Mouse (Mus musculus) forebrain, embryonic 10.5 days (tissue): ENCODE data around the gene Polrmt. TPM values are rescaled to one million over a fixed set of nuclear protein-coding genes. Genes with fewer than 3 reads are reported as not detected.
"Not testable (repeated sequence)": the region's sequence is repeated elsewhere in the genome, so short reads cannot be mapped to it uniquely, and the experiment has no call there.

Source experiments
- DNase-seq: peaks from one replicate; pipeline ENCODE4 v3.0.0-alpha.2; 2017; ENCODE audit warnings: low spot score; ENCODE audit errors: extremely low spot score
- H3K27ac ChIP-seq: fragments of 300-500 bp; sonication (generic); 2 replicates; pipeline ENCODE4 v1.5.1; 2016; ENCODE audit warnings: mild to moderate bottlenecking
- H3K27me3 ChIP-seq: fragments of 300-500 bp; sonication (generic); 2 replicates; pipeline ENCODE4 v1.6.1; 2016; ENCODE audit warnings: mild to moderate bottlenecking; ENCODE audit not compliant: poor library complexity, severe bottlenecking
- H3K36me3 ChIP-seq: fragments of 300-500 bp; sonication (generic); replicated peaks from 2 replicates; pipeline ENCODE4 v1.6.1; 2016; ENCODE audit warnings: mild to moderate bottlenecking, moderate library complexity
- H3K4me1 ChIP-seq: fragments of 300-500 bp; sonication (generic); 2 replicates; pipeline ENCODE4 v1.6.1; 2016
- H3K4me3 ChIP-seq: fragments of 300-500 bp; sonication (generic); 2 replicates; pipeline ENCODE4 v1.5.1; 2016; ENCODE audit warnings: mild to moderate bottlenecking, moderate library complexity
- H3K9me3 ChIP-seq: fragments of 300-500 bp; sonication (generic); 2 replicates; pipeline ENCODE4 v1.6.1; 2016; ENCODE audit warnings: mild to moderate bottlenecking, moderate library complexity
- WGBS: fragments of 180-500 bp; shearing (Covaris S2); methylation state at CpG from one replicate; pipeline ENCODE4 v1.1.7; 2016; 5-methylcytosine and 5-hydroxymethylcytosine counted together
- polyA plus RNA-seq: library from polyadenylated mRNA; unstranded; fragments of >200 nt; fragmentation: Nextera tagmentation; extraction: Ambion mirVana; gene quantifications from 2 replicates; pipeline ENCODE4 v1.2.1, GENCODE M21; 2016

Gene Polrmt
- polyA plus RNA-seq, 1 experiment from 2014 or later, result 52.9 TPM

DNA sequence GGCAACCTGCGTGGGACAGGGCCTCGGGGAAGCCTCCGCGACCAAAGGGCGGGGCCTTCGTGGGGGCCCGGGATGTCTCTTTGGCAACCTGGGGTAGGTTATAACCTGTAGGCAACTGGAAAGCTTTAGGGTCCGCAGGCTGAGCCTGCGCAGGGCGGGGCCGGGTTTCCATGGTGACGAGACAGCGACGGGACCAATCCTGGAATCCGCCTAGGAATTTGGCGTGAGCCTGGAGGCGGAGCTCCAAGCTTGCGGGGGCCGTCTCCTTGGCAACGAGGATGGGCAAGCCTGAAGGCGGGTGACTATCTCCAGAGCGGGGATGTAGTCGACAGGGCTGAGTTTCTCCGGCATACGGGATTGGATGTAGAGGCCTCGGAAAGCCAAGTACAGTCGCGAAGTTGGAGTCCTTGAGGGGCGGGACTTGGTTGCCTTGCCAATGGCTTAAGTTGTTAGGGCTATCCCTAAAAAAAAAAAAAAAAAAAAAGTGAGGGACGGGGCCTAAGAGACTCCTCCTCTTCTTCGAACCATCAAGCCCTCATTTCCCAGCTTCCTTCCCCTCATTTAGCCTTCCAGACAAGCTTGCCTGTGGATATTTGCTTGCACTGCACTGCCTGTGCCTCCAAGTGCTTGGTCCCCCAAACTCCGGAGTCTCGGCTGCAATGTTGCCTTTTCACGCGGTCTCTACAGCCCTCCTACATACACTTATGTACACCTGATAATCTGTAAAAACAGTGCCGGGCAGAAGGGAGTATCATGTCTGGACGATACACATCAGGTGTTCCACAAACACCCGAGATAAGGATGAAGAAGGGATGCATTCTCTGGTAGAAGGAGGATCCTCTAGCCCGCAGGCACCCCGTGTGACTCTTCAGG, 21.2 kb upstream of the Polrmt start:
- peaks cover 8% of the 10 kb centered on the region for H3K27me3 ChIP-seq
- WGBS, result 13% methylated on average over 40 of the region's 40 CpGs
- peaks cover 6% of the 10 kb centered on the region; the same call in 1 of the 2 replicates for H3K9me3 ChIP-seq
- peak overlapping the region; percentile 96 for H3K4me3 ChIP-seq
- peak overlapping the region; percentile 98 for H3K27ac ChIP-seq
- H3K4me1 ChIP-seq, result peaks cover 55% of the 10 kb centered on the region
- H3K36me3 ChIP-seq, result peaks cover 27% of the 10 kb centered on the region
- peak; percentile 96 for DNase-seq

DNA sequence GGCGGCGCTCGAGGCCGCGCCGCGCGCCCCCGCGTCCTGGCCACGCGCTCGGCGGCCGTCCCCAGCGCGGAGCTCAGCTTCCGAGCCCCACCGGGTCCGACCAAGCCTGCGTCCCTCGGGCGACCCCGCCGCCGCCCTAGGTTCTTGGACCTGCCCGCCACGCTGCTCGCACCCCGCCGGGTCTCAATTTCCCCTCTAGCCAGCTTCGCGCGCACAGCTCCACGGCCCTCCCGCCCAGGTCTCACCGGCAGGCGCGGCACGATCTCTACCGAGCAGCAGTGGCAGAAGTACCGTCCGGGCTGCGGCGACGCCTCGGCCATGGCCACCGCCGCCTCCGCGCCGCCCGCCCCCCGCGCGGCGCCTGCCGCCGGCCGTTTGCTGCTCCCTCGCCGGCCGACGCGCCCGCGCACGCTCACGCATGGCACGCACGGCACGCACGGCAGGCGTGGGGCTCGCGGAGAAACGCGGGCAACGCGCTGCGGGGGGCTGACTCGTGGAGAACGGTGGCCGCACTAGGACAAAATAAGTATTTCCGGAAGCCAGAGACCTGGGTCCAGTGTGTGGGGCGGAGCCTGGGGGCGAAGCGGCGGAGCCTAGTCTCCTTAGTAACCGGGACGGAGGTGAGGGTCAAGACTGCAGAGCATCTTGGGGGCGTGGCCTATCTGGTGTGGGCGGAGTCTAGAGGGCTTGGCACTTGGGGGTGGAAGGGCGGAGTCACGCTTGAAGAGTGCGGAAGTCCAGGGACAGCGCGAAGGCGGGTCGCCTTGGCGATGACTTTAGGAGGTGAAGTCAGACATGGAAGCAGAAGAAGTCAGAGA, 20.3 kb upstream of the Polrmt start, which contains the start of gene Rnf126:
Gene Rnf126, minus strand, starts transcription at position 445 of the 818 bp plus-strand sequence.
- peaks cover 35% of the 10 kb centered on the region for H3K36me3 ChIP-seq
- under 1% methylated on average over 101 of the region's 101 CpGs for WGBS

GRCm38 (mm10) chr10:79766001-79766507, 19.7 kb upstream of the Polrmt start:
- Histone ChIP-seq H3K9me3 (no peaks in the 10 kb centered on the region), H3K27me3 (peaks cover 7% of the 10 kb centered on the region), H3K36me3 (peaks cover 42% of the 10 kb centered on the region), H3K4me1 (peaks cover 55% of the 10 kb centered on the region), H3K27ac (peak overlapping the region; percentile 98), H3K4me3 (peak overlapping the region; percentile 96)
- peak; percentile 30 for DNase-seq
- WGBS, result 11% methylated on average over 16 of the region's 16 CpGs

More for the DNA sequence above, 20.3 kb upstream of the Polrmt start, which contains the start of gene Rnf126:
- H3K4me1 ChIP-seq, result peaks cover 55% of the 10 kb centered on the region
- H3K27ac ChIP-seq, result peak within 1 kb of the TSS; percentile 98
- no peaks in the 10 kb centered on the region for H3K9me3 ChIP-seq
- H3K27me3 ChIP-seq, result peaks cover 8% of the 10 kb centered on the region
- H3K4me3 ChIP-seq, result peak within 1 kb of the TSS; percentile 96
- DNase-seq, result peak; percentile 99

DNA sequence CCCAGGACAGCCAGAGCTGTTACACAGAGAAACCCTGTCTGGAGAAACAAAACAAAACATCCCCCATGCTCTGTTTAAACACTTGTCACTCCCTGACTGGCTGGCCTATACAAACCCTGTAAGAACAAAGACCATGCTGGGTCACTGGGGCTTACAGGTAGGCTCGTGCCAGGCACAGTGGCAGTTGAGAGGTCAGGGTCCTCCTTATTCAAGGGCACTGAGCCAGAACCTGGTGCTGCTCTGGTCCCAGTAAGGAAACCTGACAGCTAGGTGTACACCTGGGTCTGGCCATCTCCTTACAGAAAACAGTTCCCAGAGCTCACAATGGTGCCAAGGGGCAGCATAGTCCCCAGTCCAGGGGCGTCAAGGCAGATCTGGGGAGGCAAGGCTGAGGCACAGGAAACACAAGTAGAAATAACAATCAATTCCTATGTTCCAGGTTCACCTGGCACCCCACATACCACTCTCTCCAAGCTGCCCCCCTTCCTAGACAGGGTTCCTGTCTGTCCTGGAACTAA, 18.9 kb upstream of the Polrmt start:
- Histone ChIP-seq H3K4me1 (peaks cover 55% of the 10 kb centered on the region), H3K27ac (peak overlapping the region; percentile 98)
- WGBS, result 83% methylated on average over 2 of the region's 2 CpGs

DNA sequence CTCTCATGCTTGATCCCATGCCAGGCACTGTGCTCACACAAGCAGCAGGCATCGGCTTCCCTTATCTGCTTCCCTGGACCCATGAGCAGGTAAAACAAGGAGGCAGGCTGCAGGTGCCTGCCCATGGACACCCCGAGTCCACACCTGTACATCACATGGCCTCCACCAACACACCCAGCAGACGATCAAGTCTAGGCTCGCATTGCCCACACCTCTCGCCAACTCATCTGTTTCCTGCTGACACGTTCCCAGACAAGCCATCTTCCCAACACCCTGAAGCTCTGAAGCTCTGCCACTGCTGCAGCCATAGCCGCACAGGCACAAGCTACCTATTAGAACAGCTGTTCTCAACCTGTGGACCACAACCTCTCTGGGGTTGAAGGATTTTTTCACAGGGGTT, 17.9 kb upstream of the Polrmt start:
- H3K27ac ChIP-seq, result no peak overlapping the region
- no peak for DNase-seq
- no peaks in the 10 kb centered on the region for H3K27me3 ChIP-seq
- H3K4me1 ChIP-seq, result peaks cover 55% of the 10 kb centered on the region
- H3K9me3 ChIP-seq, result no peaks in the 10 kb centered on the region
- peaks cover 60% of the 10 kb centered on the region for H3K36me3 ChIP-seq
- 90% methylated on average over 7 of the region's 7 CpGs for WGBS
- H3K4me3 ChIP-seq, result no peak overlapping the region

More for the DNA sequence above, 18.9 kb upstream of the Polrmt start:
- peaks cover under 1% of the 10 kb centered on the region; the same call in 1 of the 2 replicates for H3K27me3 ChIP-seq
- no peaks in the 10 kb centered on the region for H3K9me3 ChIP-seq
- peak overlapping the region; percentile 96 for H3K4me3 ChIP-seq
- DNase-seq, result no peak
- H3K36me3 ChIP-seq, result peaks cover 50% of the 10 kb centered on the region

- Histone ChIP-seq H3K4me1 (peaks cover 45% of the 10 kb centered on the region), H3K9me3 (no peaks in the 10 kb centered on the region), H3K27me3 (no peaks in the 10 kb centered on the region), H3K4me3 (0 out of 2 replicates have a peak overlapping the region, but pooled peaks have one; percentile 3), H3K36me3 (peaks cover 74% of the 10 kb centered on the region), H3K27ac (no peak overlapping the region)
- no peak for DNase-seq
- WGBS, result 92% methylated on average over 3 of the region's 3 CpGs
Measured at GRCm38 (mm10) chr10:79762875-79763274, 16.5 kb upstream of the Polrmt start.

- Histone ChIP-seq H3K4me3 (no peak overlapping the region), H3K27me3 (peaks cover 10% of the 10 kb centered on the region), H3K4me1 (peaks cover 27% of the 10 kb centered on the region), H3K9me3 (no peaks in the 10 kb centered on the region), H3K27ac (no peak overlapping the region), H3K36me3 (peaks cover 96% of the 10 kb centered on the region)
- DNase-seq, result no peak
- WGBS, result 94% methylated on average over 11 of the region's 11 CpGs
Measured at GRCm38 (mm10) chr10:79760603-79761143, 14.3 kb upstream of the Polrmt start.

- not testable (repeated sequence) for H3K9me3 ChIP-seq, H3K4me3 ChIP-seq, DNase-seq, H3K27ac ChIP-seq
- peaks cover 16% of the 10 kb centered on the region for H3K27me3 ChIP-seq
- peaks cover 92% of the 10 kb centered on the region for H3K36me3 ChIP-seq
- peaks cover 27% of the 10 kb centered on the region for H3K4me1 ChIP-seq
- 100% methylated on average over 1 of the region's 1 CpGs for WGBS
Measured at GRCm38 (mm10) chr10:79759675-79760074, 13.3 kb upstream of the Polrmt start.

DNA sequence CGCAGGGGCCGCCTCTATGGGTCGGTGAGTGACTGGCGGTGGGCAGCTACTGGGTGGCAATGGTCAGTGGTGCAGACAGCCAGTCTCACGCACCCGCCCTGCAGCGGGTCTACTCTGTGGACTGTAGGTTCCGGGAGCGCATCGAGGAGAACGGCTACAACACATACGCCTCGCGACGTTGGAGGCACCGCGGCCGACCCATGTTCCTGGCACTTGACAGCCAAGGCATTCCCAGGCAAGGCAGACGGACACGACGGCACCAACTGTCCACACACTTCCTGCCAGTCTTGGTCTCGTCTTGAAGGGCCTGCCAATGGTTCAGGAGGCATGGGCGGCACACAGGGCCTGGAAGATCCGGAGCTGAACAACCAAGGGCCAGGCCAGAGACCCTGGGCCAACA, 10.3 kb upstream of the Polrmt start:
- no peaks in the 10 kb centered on the region for H3K9me3 ChIP-seq
- peaks cover 16% of the 10 kb centered on the region for H3K27me3 ChIP-seq
- 92% methylated on average over 24 of the region's 24 CpGs for WGBS
- no peak overlapping the region for H3K27ac ChIP-seq
- H3K4me3 ChIP-seq, result no peak overlapping the region
- peaks cover 65% of the 10 kb centered on the region for H3K36me3 ChIP-seq
- peaks cover 13% of the 10 kb centered on the region for H3K4me1 ChIP-seq
- DNase-seq, result no peak

DNA sequence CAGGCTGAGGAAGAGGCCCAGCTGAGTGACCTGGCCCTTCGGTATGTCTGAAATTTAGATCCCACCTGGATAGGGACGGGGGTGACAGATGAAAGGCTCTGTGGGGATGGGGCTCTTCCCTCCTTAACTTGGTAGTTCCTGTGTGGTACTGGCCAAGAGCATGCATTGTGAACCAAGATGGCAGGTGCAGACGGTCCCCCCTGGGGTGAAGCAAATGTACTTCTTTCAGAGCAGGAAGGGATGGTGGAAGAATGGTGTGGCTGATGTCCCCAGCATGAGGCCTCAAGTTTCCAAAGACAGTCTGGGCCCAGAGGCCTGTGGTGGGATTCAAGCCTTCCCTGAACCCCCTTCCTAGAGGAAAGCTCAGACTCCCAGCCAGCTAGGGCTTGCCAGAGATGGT, 9.5 kb upstream of the Polrmt start:
- peaks cover 13% of the 10 kb centered on the region for H3K4me1 ChIP-seq
- WGBS, result 84% methylated on average over 3 of the region's 3 CpGs
- H3K9me3 ChIP-seq, result no peaks in the 10 kb centered on the region
- H3K27ac ChIP-seq, result no peak overlapping the region
- no peak for DNase-seq
- peaks cover 57% of the 10 kb centered on the region for H3K36me3 ChIP-seq
- H3K27me3 ChIP-seq, result peaks cover 16% of the 10 kb centered on the region
- H3K4me3 ChIP-seq, result no peak overlapping the region; the same call in 1 of the 2 replicates

DNA sequence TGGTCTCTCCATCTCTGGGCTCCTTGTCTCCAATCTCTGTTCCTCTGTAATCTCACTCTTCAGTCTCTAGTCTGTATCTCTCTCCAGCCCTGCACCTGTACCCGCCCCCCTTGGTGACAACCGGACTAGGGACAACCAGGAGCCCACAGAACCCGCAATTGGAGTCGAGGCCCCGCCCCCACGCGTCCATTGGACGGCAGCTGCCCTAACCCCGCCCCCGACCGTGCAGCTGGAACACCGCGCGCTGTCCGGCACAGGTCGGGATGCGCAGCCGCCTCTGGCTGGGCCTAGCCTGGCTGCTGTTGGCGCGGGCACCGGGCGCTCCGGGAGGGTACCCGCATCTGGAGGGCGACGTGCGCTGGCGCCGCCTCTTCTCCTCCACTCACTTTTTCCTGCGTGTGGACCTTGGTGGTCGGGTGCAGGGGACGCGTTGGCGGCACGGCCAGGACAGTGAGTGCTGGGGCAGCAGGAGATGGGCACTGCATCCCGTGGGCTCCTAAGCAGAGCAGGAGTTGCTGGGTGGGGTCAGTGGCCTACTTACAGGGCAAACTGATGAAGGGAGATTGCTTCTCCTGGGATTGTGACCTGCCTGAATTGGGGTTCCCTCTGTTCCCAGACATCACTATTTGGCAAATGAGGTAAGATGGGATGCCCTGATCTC, 8.6 kb upstream of the Polrmt start, which contains the start of gene Fgf22:
Gene Fgf22, plus strand, starts transcription at position 221 of the 661 bp plus-strand sequence.
- 2% methylated on average over 36 of the region's 36 CpGs for WGBS
- H3K27me3 ChIP-seq, result peaks cover 16% of the 10 kb centered on the region
- DNase-seq, result peak; percentile 79
- H3K4me3 ChIP-seq, result peak within 1 kb of the TSS; percentile 54
- peak within 1 kb of the TSS; percentile 51; the same call in 1 of the 2 replicates for H3K27ac ChIP-seq
- H3K36me3 ChIP-seq, result peaks cover 49% of the 10 kb centered on the region
- peaks cover 13% of the 10 kb centered on the region for H3K4me1 ChIP-seq
- no peaks in the 10 kb centered on the region for H3K9me3 ChIP-seq
